Mouse (Mus musculus) CH12.LX (cell line): ENCODE data around the gene Arpp21.

Experiments
- CTCF ChIP-seq, 2 experiments: IDR thresholded peaks in 1 of 2; conservative IDR thresholded peaks in 1 of 2; 2 replicates each; pipeline ENCODE4 v1.5.1; 2011 to 2012; ENCODE audit warnings: low read depth in 2 of 2, low read length in 2 of 2, improper control_type of control experiment in 1 of 2, inconsistent platforms in 1 of 2, mild to moderate bottlenecking in 1 of 2, moderate library complexity in 1 of 2
- EP300 ChIP-seq: IDR thresholded peaks from 2 replicates; pipeline ENCODE4 v1.6.1; 2011; ENCODE audit warnings: low read length, improper control_type of control experiment
- ETS1 ChIP-seq: conservative IDR thresholded peaks from 2 replicates; pipeline ENCODE4 v1.6.1; 2012; ENCODE audit warnings: low read depth, mild to moderate bottlenecking, inconsistent platforms, low read length, improper control_type of control experiment, moderate library complexity
- KAT2A ChIP-seq: IDR thresholded peaks from 2 replicates; pipeline ENCODE4 v1.6.1; 2012; ENCODE audit warnings: low read length, improper control_type of control experiment, inconsistent platforms; ENCODE audit not compliant: insufficient replicate concordance
- MXI1 ChIP-seq: IDR thresholded peaks from 2 replicates; pipeline ENCODE4 v1.6.1; 2011; ENCODE audit warnings: mild to moderate bottlenecking, low read depth, low read length, improper control_type of control experiment
- MYC ChIP-seq: IDR thresholded peaks from 2 replicates; pipeline ENCODE4 v1.6.1; 2011; ENCODE audit warnings: low read depth, mild to moderate bottlenecking, improper control_type of control experiment, low read length
- PAX5 ChIP-seq: IDR thresholded peaks from 2 replicates; pipeline ENCODE4 v1.6.1; 2012; ENCODE audit warnings: low read length, inconsistent platforms, mixed read lengths
- POLR2A ChIP-seq: IDR thresholded peaks from 2 replicates; pipeline ENCODE4 v1.6.1; 2011; ENCODE audit warnings: low read depth, mild to moderate bottlenecking, improper control_type of control experiment, low read length
- POLR2AphosphoS2 ChIP-seq: IDR thresholded peaks from 2 replicates; pipeline ENCODE4 v1.6.1; 2011; ENCODE audit warnings: low read depth, low read length, improper control_type of control experiment
- RCOR1 ChIP-seq: conservative IDR thresholded peaks from 2 replicates; pipeline ENCODE4 v1.6.1; 2012; ENCODE audit warnings: low read depth, mild to moderate bottlenecking, inconsistent platforms, low read length, improper control_type of control experiment
- SIN3A ChIP-seq: IDR thresholded peaks from 2 replicates; pipeline ENCODE4 v1.6.1; 2012; ENCODE audit warnings: low read length, improper control_type of control experiment, inconsistent platforms
- TBP ChIP-seq: conservative IDR thresholded peaks from 2 replicates; pipeline ENCODE4 v1.6.1; 2011; ENCODE audit warnings: low read depth, low read length, improper control_type of control experiment
- ZNF384 ChIP-seq: IDR thresholded peaks from 2 replicates; pipeline ENCODE4 v1.6.1; 2012; ENCODE audit warnings: low read depth, low read length, improper control_type of control experiment, inconsistent platforms

DNA sequence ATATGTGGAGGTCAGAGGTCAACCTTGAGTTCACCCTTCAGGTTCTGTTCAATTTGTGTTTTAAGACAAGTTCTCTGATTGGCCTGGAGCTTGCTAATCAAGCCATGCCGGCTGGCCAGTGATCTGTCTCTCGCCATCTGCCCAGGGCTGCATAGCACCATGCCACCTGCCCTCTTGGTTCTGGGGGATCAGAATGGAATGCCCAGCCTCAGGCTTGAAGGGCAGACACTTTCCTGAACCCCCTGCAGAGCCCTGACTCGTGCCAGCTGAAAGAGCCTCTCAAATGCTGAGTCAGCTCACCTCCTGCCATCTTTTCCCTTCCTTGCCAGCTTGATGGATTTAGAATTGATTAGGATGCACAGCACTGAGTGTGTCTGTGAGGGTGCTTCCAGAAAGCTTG, 25.9 kb downstream of the Arpp21 start:
- TF ChIP-seq SIN3A (no peak), MYC (no peak), RCOR1 (no peak), CTCF (conservative IDR thresholded peaks at IDR 0.05 in 1 of 2, IDR thresholded peaks at IDR 0.05 in 1 of 2; ENCODE audit: low read depth in 2 of 2, low read length in 2 of 2) (no peak), POLR2A (no peak), KAT2A (no peak), ZNF384 (no peak), EP300 (no peak), POLR2AphosphoS2 (no peak), TBP (no peak), PAX5 (no peak), MXI1 (no peak), ETS1 (no peak)
